Mouse (Mus musculus) lung, postnatal 0 days (tissue): Measurements from ENCODE around the gene Slc25a54. TPM values are rescaled to one million over a fixed set of nuclear protein-coding genes. Genes with fewer than 3 reads are reported as not detected.

Experiments used
- ATAC-seq: fragments of 200-750 bp; cut with Nextera tagmentation; 2 replicates; pipeline ENCODE4 v1.8.0; 2017; ENCODE audit warnings: moderate library complexity
- DNase-seq: peaks from one replicate; pipeline ENCODE4 v3.0.0-alpha.2; 2016; ENCODE audit warnings: low spot score
- H3K27ac ChIP-seq: fragments of 300-500 bp; sonication (generic); 2 replicates; pipeline ENCODE4 v1.5.1; 2014; ENCODE audit warnings: antibody characterized with exemption, mild to moderate bottlenecking, low read length, mixed read lengths
- H3K27me3 ChIP-seq: fragments of 300-500 bp; sonication (generic); replicated peaks from 2 replicates; pipeline ENCODE4 v1.6.1; 2014; ENCODE audit warnings: low read length, mixed read lengths; ENCODE audit not compliant: insufficient read depth
- H3K36me3 ChIP-seq: fragments of 300-500 bp; sonication (generic); 2 replicates; pipeline ENCODE4 v1.6.1; 2014; ENCODE audit warnings: low read length, mixed read lengths; ENCODE audit not compliant: insufficient read depth
- H3K4me1 ChIP-seq: fragments of 300-500 bp; sonication (generic); 2 replicates; pipeline ENCODE4 v1.6.1; 2014; ENCODE audit warnings: antibody characterized with exemption, low read depth, low read length, mixed read lengths; ENCODE audit not compliant: insufficient read depth
- H3K4me2 ChIP-seq: fragments of 300-500 bp; sonication (generic); replicated peaks from 2 replicates; pipeline ENCODE4 v1.6.1; 2014; ENCODE audit warnings: low read depth, mild to moderate bottlenecking, low read length, moderate library complexity, mixed read lengths
- H3K4me3 ChIP-seq: fragments of 300-500 bp; sonication (generic); 2 replicates; pipeline ENCODE4 v1.5.1; 2014; ENCODE audit warnings: low read depth, low read length
- H3K9ac ChIP-seq: fragments of 300-500 bp; sonication (generic); replicated peaks from 2 replicates; pipeline ENCODE4 v1.6.1; 2014; ENCODE audit warnings: low read depth, mild to moderate bottlenecking
- H3K9me3 ChIP-seq: fragments of 300-500 bp; sonication (generic); 2 replicates; pipeline ENCODE4 v1.6.1; 2016; ENCODE audit warnings: low read length, mixed read lengths
- CTCF ChIP-seq: IDR thresholded peaks from 2 replicates; pipeline ENCODE4 v1.5.1; 2016; ENCODE audit warnings: antibody characterized with exemption, mild to moderate bottlenecking
- EP300 ChIP-seq: IDR thresholded peaks from 2 replicates; pipeline ENCODE4 v1.6.1; 2016; ENCODE audit warnings: antibody characterized with exemption, mild to moderate bottlenecking, control low read depth
- WGBS: fragments of 180-500 bp; shearing (Covaris S2); extraction: QIAGEN DNeasy Blood & Tissue Kit; methylation state at CpG from one replicate; pipeline ENCODE4 v1.1.7; 2014; 5-methylcytosine and 5-hydroxymethylcytosine counted together
- polyA plus RNA-seq: library from polyadenylated mRNA; unstranded; fragments of >200 nt; fragmentation: Nextera tagmentation; extraction: Ambion mirVana; gene quantifications from 2 replicates; pipeline ENCODE4 v1.2.1, GENCODE M21; 2015

Slc25a54 gene
- polyA plus RNA-seq, 1 experiment from 2014 or later, result not detected

DNA sequence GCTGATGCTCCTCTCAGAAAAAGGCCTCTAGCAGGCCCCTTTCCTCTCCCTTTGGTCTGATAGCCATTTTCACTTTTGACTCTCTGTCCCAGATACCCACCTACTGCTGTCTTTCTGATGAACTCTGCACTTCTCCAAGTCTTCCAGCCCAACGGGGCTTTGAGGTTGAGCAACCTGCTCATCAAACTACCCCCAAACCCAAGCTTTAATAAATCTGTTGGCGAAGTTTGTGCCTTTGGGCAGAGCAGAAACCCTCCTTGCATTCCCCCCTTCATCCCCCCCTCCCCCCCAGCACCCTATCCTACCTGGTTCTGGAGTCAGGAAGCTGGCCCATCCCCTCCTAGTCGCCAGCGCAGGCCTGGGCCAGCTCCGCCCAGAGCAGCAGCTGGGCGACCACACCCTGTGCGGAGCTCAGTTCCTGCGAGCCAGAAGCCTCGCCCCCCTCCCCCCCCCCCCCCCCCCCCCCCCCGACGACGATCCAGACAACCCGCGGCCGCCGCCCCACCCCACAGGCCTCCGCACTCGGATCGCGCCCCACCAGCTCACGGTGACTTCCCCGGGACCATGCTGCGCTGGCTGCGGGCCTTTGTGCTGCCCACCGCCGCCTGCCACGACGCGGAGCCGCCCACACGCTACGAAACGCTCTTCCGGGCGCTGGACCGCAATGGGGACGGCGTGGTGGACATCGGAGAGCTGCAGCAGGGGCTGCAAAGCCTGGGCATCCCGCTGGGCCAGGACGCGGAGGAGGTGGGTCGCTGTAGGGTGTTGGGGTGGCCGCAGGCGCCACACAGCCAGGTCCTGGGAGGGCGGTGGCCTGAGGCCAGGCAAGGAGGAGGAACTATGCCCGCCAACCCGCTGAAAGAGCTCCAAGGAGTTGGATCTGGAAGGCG is 42.6 kb downstream of the Slc25a54 start, which contains the start of gene Slc25a24:
Gene Slc25a24 (plus strand): TSS at position 509 of the 890 bp plus-strand sequence.
- 1% methylated on average over 26 of the region's 49 CpGs for WGBS
- DNase-seq (peak; percentile 80), ATAC-seq (peak; percentile 91)
- H3K9ac ChIP-seq, result peak within 1 kb of the TSS; percentile 90
- no peaks in the 10 kb centered on the region for H3K36me3 ChIP-seq
- H3K27me3 ChIP-seq, result no peaks in the 10 kb centered on the region
- H3K4me3 ChIP-seq, result peak within 1 kb of the TSS; percentile 77
- TF ChIP-seq CTCF, result no peak
- no peak for TF ChIP-seq EP300
- H3K4me1 ChIP-seq, result peaks cover 18% of the 10 kb centered on the region; the same call in 1 of the 2 replicates
- no peaks in the 10 kb centered on the region for H3K9me3 ChIP-seq
- H3K4me2 ChIP-seq, result peak within 1 kb of the TSS; percentile 84
- peak within 1 kb of the TSS; percentile 92 for H3K27ac ChIP-seq

GRCm38 (mm10) chr3:109123531-109123981 is 43.3 kb downstream of the Slc25a54 start:
- peak overlapping the region; percentile 77 for H3K4me3 ChIP-seq
- H3K4me1 ChIP-seq, result peaks cover 18% of the 10 kb centered on the region; the same call in 1 of the 2 replicates
- peak; percentile 60 for ATAC-seq
- peak overlapping the region; percentile 92 for H3K27ac ChIP-seq
- no peak for TF ChIP-seq CTCF
- peak; percentile 44; the same call in 1 of the 2 replicates for TF ChIP-seq EP300
- no peaks in the 10 kb centered on the region for H3K27me3 ChIP-seq
- WGBS, result under 1% methylated on average over 8 of the region's 8 CpGs
- H3K9ac ChIP-seq, result peak overlapping the region; percentile 90
- H3K9me3 ChIP-seq, result no peaks in the 10 kb centered on the region
- H3K4me2 ChIP-seq, result peak overlapping the region; percentile 84
- H3K36me3 ChIP-seq, result no peaks in the 10 kb centered on the region
- DNase-seq, result peak; percentile 76

DNA sequence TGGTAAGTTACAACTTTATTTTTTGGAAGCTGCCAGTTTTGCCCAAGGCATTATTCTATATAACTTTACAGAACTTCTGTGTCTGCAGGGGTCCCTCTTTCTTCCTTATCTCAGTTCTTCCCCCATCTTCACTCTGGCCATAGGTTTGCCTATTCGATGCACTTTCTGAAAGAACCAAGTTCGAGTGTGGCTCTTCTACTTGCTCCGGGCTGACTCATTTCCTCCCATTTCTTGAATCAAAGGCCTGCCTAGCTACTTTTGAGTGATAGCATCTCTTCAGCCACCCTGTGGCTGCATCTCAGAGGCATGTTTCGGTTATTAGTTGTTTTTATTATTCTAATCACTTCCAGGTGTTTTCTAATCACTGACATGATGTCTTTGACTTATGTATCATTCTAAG is 43.8 kb downstream of the Slc25a54 start:
- no peaks in the 10 kb centered on the region for H3K9me3 ChIP-seq
- no peak for ATAC-seq
- DNase-seq, result peak; percentile 9
- peaks cover 18% of the 10 kb centered on the region; the same call in 1 of the 2 replicates for H3K4me1 ChIP-seq
- WGBS, result 22% methylated on average over 4 of the region's 4 CpGs
- H3K27me3 ChIP-seq, result no peaks in the 10 kb centered on the region
- no peak overlapping the region for H3K9ac ChIP-seq
- TF ChIP-seq EP300 (no peak), CTCF (no peak)
- peak overlapping the region; percentile 77 for H3K4me3 ChIP-seq
- H3K36me3 ChIP-seq, result no peaks in the 10 kb centered on the region
- no peak overlapping the region for H3K27ac ChIP-seq
- H3K4me2 ChIP-seq, result peak overlapping the region; percentile 84

GRCm38 (mm10) chr3:109125531-109125930 is 45.3 kb downstream of the Slc25a54 start:
- Histone ChIP-seq H3K9ac (no peak overlapping the region), H3K27me3 (no peaks in the 10 kb centered on the region), H3K4me2 (no peak overlapping the region), H3K9me3 (no peaks in the 10 kb centered on the region), H3K27ac (no peak overlapping the region), H3K36me3 (no peaks in the 10 kb centered on the region), H3K4me3 (no peak overlapping the region), H3K4me1 (peaks cover 18% of the 10 kb centered on the region; the same call in 1 of the 2 replicates)
- TF ChIP-seq CTCF (no peak), EP300 (no peak)
- DNase-seq (peak; percentile 37), ATAC-seq (no peak)
- 43% methylated on average over 6 of the region's 6 CpGs for WGBS

DNA sequence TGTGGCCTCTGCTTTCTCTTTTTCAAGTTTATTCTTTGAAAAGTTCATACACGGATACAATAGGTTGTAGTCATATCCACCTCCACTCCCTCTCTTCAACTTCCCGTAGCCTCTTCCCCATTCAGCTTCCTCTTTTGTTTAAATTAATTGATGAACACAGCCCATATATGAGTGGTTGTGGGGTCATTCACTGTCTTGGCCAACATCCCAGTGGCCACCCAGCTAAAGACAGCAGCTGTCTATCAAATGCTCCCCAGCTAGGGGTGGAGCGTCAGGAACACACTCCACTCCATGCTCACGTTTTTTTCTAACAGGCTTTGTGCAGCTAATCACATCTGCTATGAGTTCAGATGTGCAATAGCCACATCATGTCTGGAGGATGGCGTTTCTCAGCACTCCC is 49.5 kb downstream of the Slc25a54 start:
- peaks cover 4% of the 10 kb centered on the region; the same call in 1 of the 2 replicates for H3K4me1 ChIP-seq
- no peak overlapping the region for H3K27ac ChIP-seq
- H3K27me3 ChIP-seq, result no peaks in the 10 kb centered on the region
- 41% methylated on average over 5 of the region's 5 CpGs for WGBS
- TF ChIP-seq CTCF, result no peak
- no peak for TF ChIP-seq EP300
- H3K9me3 ChIP-seq, result no peaks in the 10 kb centered on the region
- DNase-seq (no peak), ATAC-seq (no peak)
- H3K4me3 ChIP-seq, result no peak overlapping the region
- no peak overlapping the region for H3K4me2 ChIP-seq
- H3K9ac ChIP-seq, result no peak overlapping the region
- H3K36me3 ChIP-seq, result no peaks in the 10 kb centered on the region

GRCm38 (mm10) chr3:109132966-109133365 is 52.7 kb downstream of the Slc25a54 start:
- Histone ChIP-seq H3K4me1 (no peaks in the 10 kb centered on the region), H3K4me2 (no peak overlapping the region), H3K27ac (no peak overlapping the region), H3K9ac (no peak overlapping the region), H3K9me3 (no peaks in the 10 kb centered on the region), H3K4me3 (no peak overlapping the region), H3K36me3 (no peaks in the 10 kb centered on the region), H3K27me3 (no peaks in the 10 kb centered on the region)
- DNase-seq, result no peak
- no peak for TF ChIP-seq EP300
- TF ChIP-seq CTCF, result no peak
- ATAC-seq, result no peak
- 76% methylated on average over 4 of the region's 4 CpGs for WGBS
